Mouse (Mus musculus): ENCODE measurements around the gene Ugt1a10. TPM values are rescaled to one million over a fixed set of nuclear protein-coding genes. Genes with fewer than 3 reads are reported as not detected.

The Ugt1a10 gene
- polyA plus RNA-seq, 1 experiment from 2014 or later: not detected

GRCm38 (mm10) chr1:88186325-88186935, 131.2 kb downstream of the Ugt1a10 start:
- H3K4me3 ChIP-seq (replicated peaks; ENCODE audit: low read depth, low read length): no peak overlapping the region
- no peaks in the 10 kb centered on the region for H3K36me3 ChIP-seq (ENCODE audit: control insufficient read depth, insufficient read depth, low read length)
- no peak for DNase-seq
- no peak overlapping the region for H3K4me2 ChIP-seq (ENCODE audit: low read length)
- ATAC-seq (ENCODE audit: low FRiP score, low TSS enrichment): no peak
- no peaks in the 10 kb centered on the region for H3K27me3 ChIP-seq (ENCODE audit: control insufficient read depth, insufficient read depth, low read length)
- no peak overlapping the region for H3K27ac ChIP-seq (replicated peaks; ENCODE audit: low read depth, low read length)
- no peaks in the 10 kb centered on the region for H3K4me1 ChIP-seq (ENCODE audit: control insufficient read depth, insufficient read depth, low read length)
- H3K9ac ChIP-seq (replicated peaks; ENCODE audit: low read length): no peak overlapping the region
- 92% methylated on average over 5 of the region's 5 CpGs for WGBS
- H3K9me3 ChIP-seq (ENCODE audit: control insufficient read depth, low read length): no peaks in the 10 kb centered on the region

GRCm38 (mm10) chr1:88192136-88192535, 136.9 kb downstream of the Ugt1a10 start:
- 69% methylated on average over 3 of the region's 3 CpGs for WGBS
- H3K4me3 ChIP-seq (replicated peaks; ENCODE audit: low read depth, low read length): no peak overlapping the region
- H3K27me3 ChIP-seq (ENCODE audit: control insufficient read depth, insufficient read depth, low read length): no peaks in the 10 kb centered on the region

GRCm38 (mm10) chr1:88195687-88196086, 140.5 kb downstream of the Ugt1a10 start:
- Histone ChIP-seq H3K27me3 (ENCODE audit: control insufficient read depth, insufficient read depth, low read length) (no peaks in the 10 kb centered on the region), H3K9ac (replicated peaks; ENCODE audit: low read length) (no peak overlapping the region), H3K4me1 (ENCODE audit: control insufficient read depth, insufficient read depth, low read length) (no peaks in the 10 kb centered on the region), H3K27ac (replicated peaks; ENCODE audit: low read depth, low read length) (no peak overlapping the region), H3K9me3 (ENCODE audit: control insufficient read depth, low read length) (no peaks in the 10 kb centered on the region), H3K36me3 (ENCODE audit: control insufficient read depth, insufficient read depth, low read length) (no peaks in the 10 kb centered on the region), H3K4me3 (replicated peaks; ENCODE audit: low read depth, low read length) (no peak overlapping the region), H3K4me2 (ENCODE audit: low read length) (no peak overlapping the region)
- DNase-seq (no peak), ATAC-seq (ENCODE audit: low FRiP score, low TSS enrichment) (no peak)
- 93% methylated on average over 1 of the region's 1 CpGs for WGBS

More at GRCm38 (mm10) chr1:88192136-88192535, 136.9 kb downstream of the Ugt1a10 start:
- DNase-seq: no peak
- H3K4me2 ChIP-seq (ENCODE audit: low read length): no peak overlapping the region
- H3K36me3 ChIP-seq (ENCODE audit: control insufficient read depth, insufficient read depth, low read length): no peaks in the 10 kb centered on the region
- no peaks in the 10 kb centered on the region for H3K4me1 ChIP-seq (ENCODE audit: control insufficient read depth, insufficient read depth, low read length)
- H3K9me3 ChIP-seq (ENCODE audit: control insufficient read depth, low read length): no peaks in the 10 kb centered on the region
- ATAC-seq (ENCODE audit: low FRiP score, low TSS enrichment): no peak
- no peak overlapping the region for H3K27ac ChIP-seq (replicated peaks; ENCODE audit: low read depth, low read length)
- no peak overlapping the region for H3K9ac ChIP-seq (replicated peaks; ENCODE audit: low read length)

GRCm38 (mm10) chr1:88197443-88197842, 142.3 kb downstream of the Ugt1a10 start:
- no peaks in the 10 kb centered on the region for H3K27me3 ChIP-seq (ENCODE audit: control insufficient read depth, insufficient read depth, low read length)
- H3K4me2 ChIP-seq (ENCODE audit: low read length): no peak overlapping the region
- H3K27ac ChIP-seq (replicated peaks; ENCODE audit: low read depth, low read length): no peak overlapping the region
- no peak overlapping the region for H3K4me3 ChIP-seq (replicated peaks; ENCODE audit: low read depth, low read length)
- H3K36me3 ChIP-seq (ENCODE audit: control insufficient read depth, insufficient read depth, low read length): no peaks in the 10 kb centered on the region
- no peak overlapping the region for H3K9ac ChIP-seq (replicated peaks; ENCODE audit: low read length)
- WGBS: 79% methylated on average over 3 of the region's 3 CpGs
- DNase-seq (no peak), ATAC-seq (ENCODE audit: low FRiP score, low TSS enrichment) (no peak)
- H3K9me3 ChIP-seq (ENCODE audit: control insufficient read depth, low read length): no peaks in the 10 kb centered on the region
- H3K4me1 ChIP-seq (ENCODE audit: control insufficient read depth, insufficient read depth, low read length): no peaks in the 10 kb centered on the region

GRCm38 (mm10) chr1:88199996-88200395, 144.8 kb downstream of the Ugt1a10 start:
- Histone ChIP-seq H3K36me3 (ENCODE audit: control insufficient read depth, insufficient read depth, low read length) (no peaks in the 10 kb centered on the region), H3K9ac (replicated peaks; ENCODE audit: low read length) (no peak overlapping the region), H3K4me2 (ENCODE audit: low read length) (no peak overlapping the region), H3K27ac (replicated peaks; ENCODE audit: low read depth, low read length) (no peak overlapping the region), H3K4me3 (replicated peaks; ENCODE audit: low read depth, low read length) (no peak overlapping the region), H3K9me3 (ENCODE audit: control insufficient read depth, low read length) (peaks cover 19% of the 10 kb centered on the region), H3K4me1 (ENCODE audit: control insufficient read depth, insufficient read depth, low read length) (0 out of 2 replicates have a peak, but pooled peaks cover 1% of the 10 kb centered on the region), H3K27me3 (ENCODE audit: control insufficient read depth, insufficient read depth, low read length) (no peaks in the 10 kb centered on the region)
- ATAC-seq (ENCODE audit: low FRiP score, low TSS enrichment) (no peak), DNase-seq (no peak)
- 80% methylated on average over 2 of the region's 2 CpGs for WGBS

GRCm38 (mm10) chr1:88200456-88200855, 145.3 kb downstream of the Ugt1a10 start, which contains the start of gene Ugt1a2:
Gene Ugt1a2, plus strand, starts transcription at chr1:88200601.
- ATAC-seq (ENCODE audit: low FRiP score, low TSS enrichment) (no peak), DNase-seq (no peak)
- no peaks in the 10 kb centered on the region for H3K27me3 ChIP-seq (ENCODE audit: control insufficient read depth, insufficient read depth, low read length)
- no peak within 1 kb of the TSS for H3K4me2 ChIP-seq (ENCODE audit: low read length)
- H3K36me3 ChIP-seq (ENCODE audit: control insufficient read depth, insufficient read depth, low read length): no peaks in the 10 kb centered on the region
- H3K9ac ChIP-seq (replicated peaks; ENCODE audit: low read length): no peak within 1 kb of the TSS
- WGBS: 89% methylated on average over 7 of the region's 7 CpGs
- 0 out of 2 replicates have a peak, but pooled peaks cover 5% of the 10 kb centered on the region for H3K4me1 ChIP-seq (ENCODE audit: control insufficient read depth, insufficient read depth, low read length)
- H3K27ac ChIP-seq (replicated peaks; ENCODE audit: low read depth, low read length): no peak within 1 kb of the TSS
- no peak within 1 kb of the TSS for H3K4me3 ChIP-seq (replicated peaks; ENCODE audit: low read depth, low read length)
- H3K9me3 ChIP-seq (ENCODE audit: control insufficient read depth, low read length): peaks cover 22% of the 10 kb centered on the region

- 0 out of 2 replicates have a peak, but pooled peaks cover 5% of the 10 kb centered on the region for H3K4me1 ChIP-seq (ENCODE audit: control insufficient read depth, insufficient read depth, low read length)
- H3K27me3 ChIP-seq (ENCODE audit: control insufficient read depth, insufficient read depth, low read length): no peaks in the 10 kb centered on the region
- peak; percentile 96 for DNase-seq
- H3K9ac ChIP-seq (replicated peaks; ENCODE audit: low read length): peak within 1 kb of the TSS; percentile 77
- peak within 1 kb of the TSS; percentile 52; the same call in 1 of the 2 replicates for H3K27ac ChIP-seq (replicated peaks; ENCODE audit: low read depth, low read length)
- ATAC-seq (ENCODE audit: low FRiP score, low TSS enrichment): peak; percentile 99
- no peaks in the 10 kb centered on the region for H3K36me3 ChIP-seq (ENCODE audit: control insufficient read depth, insufficient read depth, low read length)
- peaks cover 22% of the 10 kb centered on the region for H3K9me3 ChIP-seq (ENCODE audit: control insufficient read depth, low read length)
- H3K4me3 ChIP-seq (replicated peaks; ENCODE audit: low read depth, low read length): peak within 1 kb of the TSS; percentile 47
- 7% methylated on average over 62 of the region's 62 CpGs for WGBS
- H3K4me2 ChIP-seq (ENCODE audit: low read length): peak within 1 kb of the TSS; percentile 72
These were observed 150.2 kb downstream of the Ugt1a10 start, which contains the start of gene Dnajb3 for GRCm38 (mm10) chr1:88205294-88205922. Gene Dnajb3, minus strand, starts transcription at chr1:88205782.

GRCm38 (mm10) chr1:88206843-88207479, 151.8 kb downstream of the Ugt1a10 start:
- Histone ChIP-seq H3K36me3 (ENCODE audit: control insufficient read depth, insufficient read depth, low read length) (no peaks in the 10 kb centered on the region), H3K27ac (replicated peaks; ENCODE audit: low read depth, low read length) (no peak overlapping the region), H3K27me3 (ENCODE audit: control insufficient read depth, insufficient read depth, low read length) (no peaks in the 10 kb centered on the region), H3K4me1 (ENCODE audit: control insufficient read depth, insufficient read depth, low read length) (0 out of 2 replicates have a peak, but pooled peaks cover 5% of the 10 kb centered on the region), H3K4me3 (replicated peaks; ENCODE audit: low read depth, low read length) (no peak overlapping the region), H3K9me3 (ENCODE audit: control insufficient read depth, low read length) (peaks cover 29% of the 10 kb centered on the region), H3K4me2 (ENCODE audit: low read length) (no peak overlapping the region), H3K9ac (replicated peaks; ENCODE audit: low read length) (no peak overlapping the region)
- WGBS: 72% methylated on average over 2 of the region's 2 CpGs
- no peak for ATAC-seq (ENCODE audit: low FRiP score, low TSS enrichment)
- DNase-seq: no peak

Data from midbrain, embryonic 14.5 days (tissue).